8 mouse cellular contexts compared by ENCODE assay signal in the genomic region with DNA sequence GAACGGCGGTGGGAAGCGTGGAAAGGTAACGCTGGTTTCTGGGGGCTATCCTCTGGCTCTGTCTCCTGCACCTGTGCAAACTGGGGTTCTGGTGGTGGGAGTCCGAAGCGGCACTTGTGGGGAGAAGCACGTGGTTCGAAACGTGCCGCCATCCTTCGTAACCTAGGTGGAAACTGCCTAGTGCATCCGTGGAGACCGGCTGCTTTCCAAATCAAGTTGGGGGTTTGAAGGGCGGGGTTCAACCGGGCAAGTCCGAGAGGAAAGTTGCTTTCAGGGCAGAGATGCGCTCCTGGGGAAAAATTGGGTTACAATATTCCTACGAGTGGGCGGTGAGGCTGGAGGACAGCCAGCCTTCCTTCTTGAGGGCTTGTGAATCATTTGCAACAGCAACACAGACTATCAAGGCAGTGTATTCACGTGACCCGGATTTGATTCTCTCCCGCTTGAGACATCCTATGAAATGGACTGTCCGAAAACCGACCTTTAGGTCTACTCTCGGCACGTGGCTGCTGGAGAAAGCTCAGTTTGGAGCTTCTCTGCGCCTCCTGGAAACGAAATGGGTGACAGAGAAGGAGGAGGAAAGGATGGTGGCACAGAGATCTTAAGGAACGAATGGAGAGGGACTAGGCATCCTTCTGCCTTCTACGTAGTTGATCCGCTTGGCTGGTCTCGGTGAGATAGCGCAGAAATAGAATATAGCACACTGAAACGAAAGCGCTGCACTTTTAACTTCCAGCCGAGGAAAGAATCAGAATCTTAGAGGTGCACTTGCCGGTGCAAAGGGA. TPM values are rescaled to one million over a fixed set of nuclear protein-coding genes. Genes with fewer than 3 reads are reported as not detected.
DNase-seq lines count a peak whose midpoint lies in the region; ATAC-seq and TF ChIP-seq lines count a peak whose summit lies in the region.

No protein-coding gene starts in this region.

- under 1% methylated on average over 37 of the region's 37 CpGs for WGBS in kidney, postnatal 0 days
- WGBS in liver, embryonic 16.5 days (ENCODE audit: insufficient replicate concordance) = 1% methylated on average over 37 of the region's 37 CpGs

- H3K9me3 ChIP-seq in kidney, postnatal 0 days (replicated peaks; ENCODE audit: low read length) = no peaks in the 10 kb centered on the region
- no peaks in the 10 kb centered on the region for H3K9me3 ChIP-seq in liver, embryonic 16.5 days (replicated peaks; ENCODE audit: control insufficient read depth, low read length)

- peak overlapping the region; percentile 44 for H3K9ac ChIP-seq in kidney, postnatal 0 days (ENCODE audit: low read depth, low read length)
- no peak overlapping the region for H3K9ac ChIP-seq in liver, embryonic 16.5 days (ENCODE audit: low read depth, low read length)

- H3K4me1 ChIP-seq in kidney, postnatal 0 days (replicated peaks; ENCODE audit: insufficient read depth, low read length) = no peaks in the 10 kb centered on the region
- no peaks in the 10 kb centered on the region; the same call in 1 of the 2 replicates for H3K4me1 ChIP-seq in liver, embryonic 16.5 days (ENCODE audit: control insufficient read depth, low read depth, low read length)

- no peak overlapping the region for H3K27ac ChIP-seq in kidney, postnatal 0 days
- no peak overlapping the region for H3K27ac ChIP-seq in liver, embryonic 16.5 days (ENCODE audit: low read length)

- ATAC-seq in granulocyte monocyte progenitor cell, adult 5-6 weeks (replicated peaks; ENCODE audit: poor library complexity, severe bottlenecking) = peak; percentile 23
- ATAC-seq in kidney, postnatal 0 days (replicated peaks; ENCODE audit: low FRiP score, low read depth) = peak; percentile 47
- ATAC-seq in liver, embryonic 16.5 days (ENCODE audit: low read depth) = no peak

- no peaks in the 10 kb centered on the region for H3K36me3 ChIP-seq in kidney, postnatal 0 days (ENCODE audit: insufficient read depth, low read length)
- H3K36me3 ChIP-seq in liver, embryonic 16.5 days (ENCODE audit: control insufficient read depth, insufficient read depth) = no peaks in the 10 kb centered on the region

- peak overlapping the region; percentile 92 for H3K4me2 ChIP-seq in kidney, postnatal 0 days (ENCODE audit: low read length)
- peak overlapping the region; percentile 43 for H3K4me2 ChIP-seq in liver, embryonic 16.5 days (ENCODE audit: low read depth, low read length)

- H3K4me3 ChIP-seq in kidney, postnatal 0 days (replicated peaks; ENCODE audit: low read depth, low read length) = peak overlapping the region; percentile 59
- peak overlapping the region; percentile 28 for H3K4me3 ChIP-seq in liver, embryonic 16.5 days (ENCODE audit: low read depth, low read length)

- TF ChIP-seq CTCF in kidney, postnatal 0 days (IDR thresholded peaks at IDR 0.05; ENCODE audit: low read depth) = no peak

- peak; percentile 1 to 23 for DNase-seq in urinary bladder, adult 18-20 months (ENCODE audit: low spot score in 2 of 2)
- DNase-seq in urinary bladder, postnatal 36 days (ENCODE audit: low spot score in 2 of 2) = no peak
- DNase-seq in cerebellum, postnatal 4 days (ENCODE audit: low spot score in 2 of 2) = peak; percentile 21 to 36
- peak; percentile 33 for DNase-seq in kidney, postnatal 0 days (ENCODE audit: low spot score)
- DNase-seq in retina, adult 2 months (ENCODE audit: low read depth, low spot score) = peak; percentile 18
- DNase-seq in natural killer cell, adult 2 months (ENCODE audit: low spot score in 2 of 2) = no peak

- H3K27me3 ChIP-seq in kidney, postnatal 0 days (ENCODE audit: insufficient read depth, low read length) = no peaks in the 10 kb centered on the region
- peaks cover 19% of the 10 kb centered on the region for H3K27me3 ChIP-seq in liver, embryonic 16.5 days (ENCODE audit: control insufficient read depth, insufficient read depth, low read depth, low read length)

RNA-seq across cellular contexts. Expression of a gene that starts 0.9 kb away (rescaled TPM):
- 0.19 TPM in 1 of 2 replicates, not detected in the other for total RNA-seq in granulocyte monocyte progenitor cell, adult 5-6 weeks (2014; fragmentation: Nextera tagmentation)
- 0.77 and 1.1 TPM in 2 replicates for total RNA-seq in granulocyte monocyte progenitor cell, adult 5-6 weeks (2017)
- 5.7 and 7.8 TPM in 2 replicates for polyA plus RNA-seq in kidney, postnatal 0 days (2015; fragmentation: Nextera tagmentation; extraction: Ambion mirVana)
- polyA plus RNA-seq in liver, embryonic 16.5 days (2015; fragmentation: Nextera tagmentation; extraction: Ambion mirVana) = 0.02 and 0.05 TPM in 2 replicates

Comparison
In these comparisons a context has a peak if more than half of its experiments do, and no peak if none do; other contexts are left out.
1. DNase-seq: peak in urinary bladder, adult 18-20 months (2 of 2), cerebellum, postnatal 4 days (2 of 2), kidney, postnatal 0 days (single experiment) and retina, adult 2 months (single experiment); none in urinary bladder, postnatal 36 days (0 of 2) and natural killer cell, adult 2 months (0 of 2).